Mouse (Mus musculus) hindbrain, embryonic 16.5 days (tissue): ENCODE data around the gene Traip. TPM values are rescaled to one million over a fixed set of nuclear protein-coding genes. Genes with fewer than 3 reads are reported as not detected.
"Not testable (repeated sequence)": the region's sequence is repeated elsewhere in the genome, so short reads cannot be mapped to it uniquely, and the experiment has no call there.

ENCODE experiments used
- ATAC-seq: fragments of 200-750 bp; cut with Nextera tagmentation; 2 replicates; pipeline ENCODE4 v1.8.0; 2017; ENCODE audit warnings: moderate TSS enrichment, moderate library complexity
- H3K27ac ChIP-seq: fragments of 300-500 bp; sonication (generic); 2 replicates; pipeline ENCODE4 v1.5.1; 2014; ENCODE audit warnings: low read depth, mild to moderate bottlenecking, control low read depth, low read length, moderate library complexity
- H3K27me3 ChIP-seq: fragments of 300-500 bp; sonication (generic); replicated peaks from 2 replicates; pipeline ENCODE4 v1.6.1; 2014; ENCODE audit warnings: low read length; ENCODE audit not compliant: control insufficient read depth, insufficient read depth
- H3K36me3 ChIP-seq: fragments of 300-500 bp; sonication (generic); 2 replicates; pipeline ENCODE4 v1.6.1; 2014; ENCODE audit warnings: mild to moderate bottlenecking, low read length, moderate library complexity, mixed read lengths; ENCODE audit not compliant: control insufficient read depth, insufficient read depth
- H3K4me1 ChIP-seq: fragments of 300-500 bp; sonication (generic); 2 replicates; pipeline ENCODE4 v1.6.1; 2014; ENCODE audit warnings: low read depth, low read length; ENCODE audit not compliant: control insufficient read depth, insufficient read depth
- H3K4me2 ChIP-seq: fragments of 300-500 bp; sonication (generic); 2 replicates; pipeline ENCODE4 v1.6.1; 2014; ENCODE audit warnings: mild to moderate bottlenecking, low read length, control low read depth, moderate library complexity
- H3K4me3 ChIP-seq: fragments of 300-500 bp; sonication (generic); 2 replicates; pipeline ENCODE4 v1.5.1; 2014; ENCODE audit warnings: mild to moderate bottlenecking, low read length, control low read depth, moderate library complexity
- H3K9ac ChIP-seq: fragments of 300-500 bp; sonication (generic); 2 replicates; pipeline ENCODE4 v1.6.1; 2014; ENCODE audit warnings: low read depth, mild to moderate bottlenecking, control low read depth, low read length, moderate library complexity
- H3K9me3 ChIP-seq: fragments of 300-500 bp; sonication (generic); 2 replicates; pipeline ENCODE4 v1.6.1; 2014; ENCODE audit warnings: mild to moderate bottlenecking, low read length, moderate library complexity; ENCODE audit not compliant: control insufficient read depth
- WGBS: fragments of 180-500 bp; shearing (Covaris S2); extraction: QIAGEN DNeasy Blood & Tissue Kit; methylation state at CpG from one replicate; pipeline ENCODE4 v1.1.7; 2014; 5-methylcytosine and 5-hydroxymethylcytosine counted together
- polyA plus RNA-seq: library from polyadenylated mRNA; unstranded; fragments of >200 nt; fragmentation: Nextera tagmentation; extraction: Ambion mirVana; gene quantifications from 2 replicates; pipeline ENCODE4 v1.2.1, GENCODE M21; 2015

Traip gene
- polyA plus RNA-seq, 1 experiment from 2014 or later = 10.0 TPM

DNA sequence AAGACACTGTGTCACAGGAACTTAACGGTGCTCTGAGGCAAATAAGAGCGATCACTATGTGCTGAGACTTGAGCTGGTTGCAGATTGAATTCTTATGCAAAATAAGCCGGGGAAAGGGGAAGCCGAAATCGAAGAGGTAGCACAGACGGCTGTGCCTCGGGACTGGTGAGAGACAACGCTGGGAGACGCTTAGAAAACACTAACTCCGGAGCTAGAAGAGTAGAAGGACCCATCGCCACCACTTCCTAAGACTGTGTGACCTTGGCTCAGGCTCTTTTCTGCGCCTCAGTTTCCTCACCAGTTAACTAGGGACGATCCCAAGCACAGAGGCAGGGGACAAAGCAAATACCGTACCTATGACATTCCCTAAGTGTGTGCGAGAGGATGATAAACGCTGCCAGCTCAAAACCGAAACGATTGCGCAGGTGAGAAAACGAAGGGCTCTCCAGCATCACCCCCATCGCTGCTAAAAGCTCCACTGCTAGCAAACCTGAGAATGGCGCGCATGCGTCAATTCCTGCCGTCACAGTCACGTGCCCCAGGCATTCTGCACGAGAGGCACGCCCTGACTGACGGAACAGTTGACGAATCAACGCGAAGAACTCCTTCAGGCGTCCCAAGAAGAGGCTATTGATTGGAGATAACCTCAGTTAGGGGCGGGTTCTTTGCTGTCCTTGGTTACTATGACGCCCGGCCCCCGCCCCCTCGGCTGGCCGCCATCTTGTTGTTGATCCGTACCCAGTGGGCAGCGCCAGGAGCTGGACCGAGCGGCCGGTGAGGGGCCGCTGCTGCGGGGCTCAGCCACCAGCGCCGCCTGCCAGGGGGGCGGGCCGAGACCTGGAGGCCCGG lies 52.2 kb downstream of the Traip start, which contains the start of gene Ip6k1:
Gene Ip6k1 (plus strand): TSS at position 580 of the 849 bp plus-strand sequence.
- Histone ChIP-seq H3K4me2 (peak within 1 kb of the TSS; percentile 88), H3K4me1 (peaks cover 23% of the 10 kb centered on the region)
- under 1% methylated on average over 49 of the region's 51 CpGs for WGBS

DNA sequence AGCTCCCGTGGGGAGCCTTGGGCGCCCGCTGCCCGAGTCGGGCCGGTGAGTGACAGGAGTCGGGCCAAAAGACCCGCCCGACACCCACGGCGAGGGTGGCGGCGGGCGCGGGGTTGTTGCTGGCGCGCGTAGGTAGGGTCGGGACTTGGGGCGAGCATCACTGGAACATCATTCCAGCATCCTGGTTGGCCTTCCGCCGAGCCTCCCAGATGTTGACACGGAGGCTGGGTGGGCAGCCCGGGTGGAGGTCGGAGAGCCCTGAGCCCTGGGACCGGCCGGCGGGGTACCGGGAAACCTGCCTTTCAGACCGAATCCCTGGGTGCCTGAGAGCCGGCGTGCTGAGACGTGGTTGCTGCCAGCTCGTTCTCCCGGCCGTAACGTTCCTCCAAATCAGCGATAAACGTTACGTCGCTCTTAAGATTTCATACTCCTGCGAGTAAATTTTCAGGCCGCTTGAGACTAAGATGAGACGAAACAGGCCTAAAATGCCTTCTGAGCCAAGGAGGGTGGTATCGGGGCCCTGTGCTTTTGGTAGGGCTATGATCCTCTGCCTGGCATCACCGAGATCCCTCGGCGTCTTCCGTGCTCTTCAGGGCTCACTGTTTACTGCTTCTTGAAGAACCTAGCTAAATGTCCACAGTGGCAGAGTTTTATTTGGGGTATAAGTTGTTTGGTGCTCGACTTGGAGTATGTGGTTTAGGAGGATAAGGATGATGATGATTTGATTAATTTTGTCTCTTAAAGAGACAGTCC lies 53.0 kb downstream of the Traip start:
- Histone ChIP-seq H3K4me1 (peaks cover 23% of the 10 kb centered on the region), H3K9ac (peak overlapping the region; percentile 98), H3K27me3 (no peaks in the 10 kb centered on the region), H3K27ac (peak overlapping the region; percentile 97), H3K9me3 (no peaks in the 10 kb centered on the region), H3K4me3 (peak overlapping the region; percentile 91), H3K4me2 (peak overlapping the region; percentile 65), H3K36me3 (no peaks in the 10 kb centered on the region)
- peak; percentile 70 for ATAC-seq
- under 1% methylated on average over 40 of the region's 50 CpGs for WGBS

More for the DNA sequence above, 52.2 kb downstream of the Traip start, which contains the start of gene Ip6k1:
- H3K9ac ChIP-seq = peak within 1 kb of the TSS; percentile 98
- H3K4me3 ChIP-seq = peak within 1 kb of the TSS; percentile 91
- peak within 1 kb of the TSS; percentile 97 for H3K27ac ChIP-seq
- H3K9me3 ChIP-seq = no peaks in the 10 kb centered on the region
- peak; percentile 100 for ATAC-seq
- H3K36me3 ChIP-seq = no peaks in the 10 kb centered on the region
- H3K27me3 ChIP-seq = no peaks in the 10 kb centered on the region

DNA sequence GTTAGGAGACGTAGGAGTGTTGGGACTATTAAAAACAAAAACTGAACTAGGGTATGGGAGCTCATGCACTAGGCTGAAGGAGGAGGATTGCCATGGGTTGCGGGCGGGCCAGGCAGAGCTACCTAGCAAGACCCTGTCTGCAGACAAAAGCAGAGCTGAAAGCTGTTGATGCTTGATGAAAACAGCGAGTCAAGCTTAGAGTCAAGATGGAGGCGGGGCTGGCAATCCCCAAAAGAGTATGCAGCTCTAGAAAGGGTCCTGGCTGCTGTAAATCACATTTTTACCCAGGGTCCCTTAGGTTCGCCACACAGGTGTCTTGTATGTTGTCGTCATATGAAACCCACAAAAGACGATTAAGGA lies 53.6 kb downstream of the Traip start:
- Histone ChIP-seq H3K9ac (peak overlapping the region; percentile 98), H3K4me2 (peak overlapping the region; percentile 65), H3K4me3 (peak overlapping the region; percentile 91), H3K36me3 (no peaks in the 10 kb centered on the region), H3K27me3 (no peaks in the 10 kb centered on the region), H3K4me1 (peaks cover 23% of the 10 kb centered on the region), H3K27ac (peak overlapping the region; percentile 97), H3K9me3 (no peaks in the 10 kb centered on the region)
- 4% methylated on average over 8 of the region's 8 CpGs for WGBS
- no peak for ATAC-seq

- ATAC-seq = no peak
- H3K4me3 ChIP-seq = no peak overlapping the region
- no peaks in the 10 kb centered on the region for H3K9me3 ChIP-seq
- H3K9ac ChIP-seq = no peak overlapping the region
- no peaks in the 10 kb centered on the region for H3K27me3 ChIP-seq
- H3K27ac ChIP-seq = no peak overlapping the region
- H3K4me1 ChIP-seq = peaks cover 19% of the 10 kb centered on the region
- no peak overlapping the region for H3K4me2 ChIP-seq
- H3K36me3 ChIP-seq = no peaks in the 10 kb centered on the region
- WGBS = 89% methylated on average over 5 of the region's 5 CpGs
These were observed 58.1 kb downstream of the Traip start for GRCm38 (mm10) chr9:108008041-108008440.

DNA sequence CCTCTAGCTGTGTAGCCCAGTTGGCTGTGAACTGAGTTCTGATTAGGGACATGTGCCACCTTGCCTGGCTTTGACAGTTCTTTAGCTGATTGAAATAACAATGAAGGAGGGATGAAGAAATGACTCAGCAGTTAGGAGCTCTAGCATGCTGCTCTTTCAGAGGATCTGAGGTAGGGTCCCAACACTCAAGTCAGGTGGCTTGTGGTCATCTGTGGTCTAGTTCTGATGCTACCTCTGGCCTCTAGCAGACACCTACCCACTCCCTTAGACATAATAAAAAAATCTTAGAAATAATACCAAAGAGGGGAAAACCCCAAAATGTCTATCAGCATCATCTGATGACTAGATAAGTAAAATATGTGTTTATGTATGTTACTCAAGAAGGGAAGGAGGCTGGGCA lies 60.4 kb downstream of the Traip start:
- H3K9me3 ChIP-seq = no peaks in the 10 kb centered on the region
- H3K27ac ChIP-seq = no peak overlapping the region
- no peak for ATAC-seq
- no peaks in the 10 kb centered on the region for H3K27me3 ChIP-seq
- no peak overlapping the region for H3K4me3 ChIP-seq
- no peaks in the 10 kb centered on the region for H3K36me3 ChIP-seq
- no peak overlapping the region for H3K9ac ChIP-seq
- peaks cover 2% of the 10 kb centered on the region; the same call in 1 of the 2 replicates for H3K4me1 ChIP-seq
- no peak overlapping the region for H3K4me2 ChIP-seq

DNA sequence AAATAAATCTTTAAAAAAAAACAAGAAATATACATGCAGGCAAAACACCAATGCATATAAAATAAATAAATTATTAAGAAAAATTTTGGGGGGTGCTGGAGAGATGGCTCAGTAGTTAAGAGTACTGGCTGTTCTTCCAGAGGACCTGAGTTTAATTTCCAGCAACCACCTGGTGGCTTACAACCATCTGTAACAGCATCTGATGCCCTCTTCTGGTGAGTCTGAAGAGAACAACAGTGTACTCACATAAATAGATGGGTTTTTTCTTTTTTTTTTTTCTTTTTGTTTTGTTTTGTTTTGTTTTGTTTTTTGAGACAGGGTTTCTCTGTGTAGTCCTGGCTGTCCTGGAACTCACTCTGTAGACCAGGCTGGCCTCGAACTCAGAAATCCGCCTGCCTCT lies 63.6 kb downstream of the Traip start:
- not testable (repeated sequence) for ATAC-seq, H3K36me3 ChIP-seq
- WGBS = 98% methylated on average over 2 of the region's 2 CpGs

GRCm38 (mm10) chr9:108017127-108017526 lies 67.2 kb downstream of the Traip start:
- H3K9ac ChIP-seq = no peak overlapping the region
- 84% methylated on average over 3 of the region's 3 CpGs for WGBS
- H3K27ac ChIP-seq = no peak overlapping the region
- H3K4me3 ChIP-seq = no peak overlapping the region
- H3K27me3 ChIP-seq = no peaks in the 10 kb centered on the region
- H3K9me3 ChIP-seq = no peaks in the 10 kb centered on the region
- no peak for ATAC-seq
- peaks cover 2% of the 10 kb centered on the region for H3K4me1 ChIP-seq
- H3K36me3 ChIP-seq = no peaks in the 10 kb centered on the region
- H3K4me2 ChIP-seq = no peak overlapping the region

More for the DNA sequence above, 63.6 kb downstream of the Traip start:
- H3K9me3 ChIP-seq, H3K4me1 ChIP-seq, H3K27ac ChIP-seq, H3K4me3 ChIP-seq, H3K9ac ChIP-seq, H3K4me2 ChIP-seq, H3K27me3 ChIP-seq: not testable (repeated sequence)

DNA sequence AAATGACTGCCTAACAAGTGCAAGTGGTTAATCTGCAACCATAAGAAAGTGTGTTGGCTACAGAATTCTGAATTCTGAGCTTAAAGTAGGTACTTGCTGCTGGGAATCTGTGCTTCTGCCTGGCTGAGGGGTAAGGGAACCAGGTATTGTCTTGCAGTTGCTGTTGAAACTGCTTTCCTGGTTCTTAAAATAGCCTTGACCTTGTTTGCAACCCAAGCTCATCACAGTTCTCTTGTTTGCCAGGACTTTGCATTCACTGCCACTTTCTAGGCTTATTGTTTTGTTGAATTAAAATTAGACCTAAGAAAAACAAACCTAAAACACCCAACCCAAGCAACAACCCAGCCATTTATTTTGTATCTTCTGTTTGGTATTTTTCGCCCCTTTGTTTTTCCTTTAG lies 70.8 kb downstream of the Traip start:
- peaks cover 2% of the 10 kb centered on the region for H3K4me1 ChIP-seq
- no peak overlapping the region for H3K4me3 ChIP-seq
- H3K36me3 ChIP-seq = peaks cover 3% of the 10 kb centered on the region; the same call in 1 of the 2 replicates
- no peaks in the 10 kb centered on the region for H3K9me3 ChIP-seq
- ATAC-seq = no peak
- no peak overlapping the region for H3K9ac ChIP-seq
- no peak overlapping the region for H3K27ac ChIP-seq
- H3K27me3 ChIP-seq = no peaks in the 10 kb centered on the region
- H3K4me2 ChIP-seq = no peak overlapping the region
- WGBS = 93% methylated on average over 1 of the region's 1 CpGs
